Mouse (Mus musculus) thymus, adult 2 months (tissue): ENCODE measurements around the gene Tmem259. TPM values are rescaled to one million over a fixed set of nuclear protein-coding genes. Genes with fewer than 3 reads are reported as not detected.
A peak's percentile ranks its signal among the peaks of the same experiment; 100 is the strongest.

Source experiments
- DNase-seq: peaks from one replicate; pipeline ENCODE4 v3.0.0; 2021
- H3K27ac ChIP-seq: fragments of 200-500 bp; 2 replicates; pipeline ENCODE4 v1.5.1; 2012; ENCODE audit warnings: low read length, control low read depth; ENCODE audit not compliant: control insufficient read depth, insufficient read depth
- H3K27me3 ChIP-seq: fragments of 200-500 bp; 2 replicates; pipeline ENCODE4 v1.6.1; 2012; ENCODE audit warnings: mild to moderate bottlenecking, low read length, moderate library complexity, mixed read lengths; ENCODE audit not compliant: control insufficient read depth, insufficient read depth
- H3K36me3 ChIP-seq: fragments of 200-500 bp; 2 replicates; pipeline ENCODE4 v1.6.1; 2012; ENCODE audit warnings: mild to moderate bottlenecking, low read length, moderate library complexity; ENCODE audit not compliant: control insufficient read depth, insufficient read depth
- H3K4me1 ChIP-seq: fragments of 200-500 bp; replicated peaks from 2 replicates; pipeline ENCODE4 v1.6.1; 2012; ENCODE audit warnings: low read length; ENCODE audit not compliant: control insufficient read depth, insufficient read depth
- H3K4me3 ChIP-seq: fragments of 200-500 bp; 2 replicates; pipeline ENCODE4 v1.5.1; 2012; ENCODE audit warnings: mild to moderate bottlenecking, low read length, control low read depth, moderate library complexity; ENCODE audit not compliant: control insufficient read depth, insufficient read depth
- CTCF ChIP-seq: fragments of 200-500 bp; IDR thresholded peaks from 2 replicates; pipeline ENCODE4 v1.5.1; 2012; ENCODE audit warnings: mild to moderate bottlenecking, control low read depth, low read length, moderate library complexity, borderline replicate concordance; ENCODE audit not compliant: control insufficient read depth, poor library complexity, insufficient read depth; ENCODE audit errors: extremely low read depth
- POLR2A ChIP-seq: fragments of 200-500 bp; IDR thresholded peaks from 2 replicates; pipeline ENCODE4 v1.6.1; 2012; ENCODE audit warnings: mild to moderate bottlenecking, low read length, control low read depth, moderate library complexity; ENCODE audit not compliant: control insufficient read depth, poor library complexity, insufficient read depth; ENCODE audit errors: extremely low read depth
- WGBS: fragments of 180-500 bp; shearing (Covaris S2); methylation state at CpG from one replicate; pipeline ENCODE4 v1.1.7; 2018; 5-methylcytosine and 5-hydroxymethylcytosine counted together
- polyA plus RNA-seq: library from polyadenylated mRNA; depleted of rRNA; stranded (reverse); fragments of >200 nt; gene quantifications from 2 replicates; pipeline ENCODE4 v1.2.3, GENCODE M21; 2012

The Tmem259 gene
- polyA plus RNA-seq, 1 experiment, result 566 TPM

DNA sequence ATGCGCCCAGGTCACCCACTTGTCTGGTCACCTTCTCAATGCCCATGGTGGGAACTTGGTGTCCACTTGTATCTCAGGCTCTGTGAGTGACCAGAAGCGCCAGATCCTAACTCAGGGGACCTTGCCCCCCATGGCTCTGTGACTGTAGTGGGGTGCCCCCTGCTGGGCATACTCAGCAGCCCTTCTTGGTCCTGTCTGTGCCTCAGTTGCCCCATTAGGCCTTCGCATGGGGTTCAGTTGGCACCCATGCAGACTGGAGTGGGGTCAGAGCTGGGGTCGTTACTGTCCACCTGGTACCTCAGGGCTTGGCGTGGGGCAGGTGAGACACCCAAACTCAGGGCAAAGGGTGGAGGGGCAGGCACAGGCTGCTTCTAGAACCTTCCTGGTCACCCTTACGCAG lies 30.2 kb downstream of the Tmem259 start:
- peak; percentile 79 for TF ChIP-seq CTCF
- TF ChIP-seq POLR2A, result no peak
- peak; percentile 51 for DNase-seq
- H3K27ac ChIP-seq, result no peak overlapping the region
- H3K36me3 ChIP-seq, result no peaks in the 10 kb centered on the region
- 88% methylated on average over 6 of the region's 6 CpGs for WGBS
- no peaks in the 10 kb centered on the region for H3K27me3 ChIP-seq
- H3K4me3 ChIP-seq, result no peak overlapping the region
- peaks cover 2% of the 10 kb centered on the region for H3K4me1 ChIP-seq

DNA sequence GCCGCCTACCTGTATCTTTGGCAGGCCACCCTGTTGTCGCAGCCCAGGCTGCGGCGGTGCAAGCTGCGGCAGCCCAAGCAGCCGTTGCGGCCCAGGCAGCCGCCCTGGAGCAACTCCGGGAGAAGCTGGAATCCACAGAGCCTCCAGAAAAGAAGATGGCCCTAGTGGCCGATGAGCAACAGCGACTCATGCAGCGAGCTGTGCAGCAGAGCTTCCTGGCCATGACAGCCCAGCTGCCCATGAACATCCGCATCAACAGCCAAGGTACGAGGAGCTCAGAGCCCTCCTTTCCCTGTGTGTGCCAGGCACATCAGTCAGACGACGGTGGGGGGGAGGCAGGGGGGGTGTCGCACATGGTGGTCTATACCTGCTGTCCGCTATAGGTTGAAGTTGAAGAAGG lies 33.5 kb downstream of the Tmem259 start:
- no peak overlapping the region for H3K4me3 ChIP-seq
- no peak for DNase-seq
- H3K27me3 ChIP-seq, result no peaks in the 10 kb centered on the region
- TF ChIP-seq POLR2A, result no peak
- no peak for TF ChIP-seq CTCF
- H3K27ac ChIP-seq, result no peak overlapping the region
- no peaks in the 10 kb centered on the region for H3K36me3 ChIP-seq
- no peaks in the 10 kb centered on the region for H3K4me1 ChIP-seq
- WGBS, result 97% methylated on average over 18 of the region's 18 CpGs

- TF ChIP-seq CTCF (no peak), POLR2A (no peak)
- no peaks in the 10 kb centered on the region for H3K36me3 ChIP-seq
- H3K27me3 ChIP-seq, result no peaks in the 10 kb centered on the region
- DNase-seq, result no peak
- no peaks in the 10 kb centered on the region for H3K4me1 ChIP-seq
- H3K27ac ChIP-seq, result no peak overlapping the region
- H3K4me3 ChIP-seq, result no peak overlapping the region
- WGBS, result 96% methylated on average over 4 of the region's 4 CpGs
These were observed 34.3 kb downstream of the Tmem259 start for GRCm38 (mm10) chr10:79949873-79950272.

DNA sequence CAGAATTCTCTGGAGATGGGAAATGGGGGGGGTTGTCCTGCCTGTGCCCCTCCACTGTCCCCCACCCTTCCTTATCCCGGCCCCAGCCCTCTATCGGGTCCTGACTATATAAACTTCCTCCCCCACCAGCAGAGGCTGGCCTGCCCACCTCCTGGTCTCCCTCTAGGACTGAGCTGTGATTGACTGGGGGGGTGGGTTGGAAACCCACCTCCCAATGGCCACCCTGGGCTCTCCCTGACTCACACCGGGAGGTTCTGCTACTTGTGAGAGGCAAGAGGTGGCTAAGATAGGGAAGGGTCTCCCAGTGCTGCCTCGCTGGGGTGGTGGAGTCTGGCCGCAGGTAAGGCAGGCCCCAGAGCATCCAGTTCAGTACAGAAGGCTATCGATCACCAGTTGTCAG lies 36.6 kb downstream of the Tmem259 start:
- no peaks in the 10 kb centered on the region for H3K4me1 ChIP-seq
- WGBS, result 89% methylated on average over 6 of the region's 6 CpGs
- TF ChIP-seq CTCF, result no peak
- no peak for TF ChIP-seq POLR2A
- H3K27ac ChIP-seq, result no peak overlapping the region
- no peak for DNase-seq
- H3K4me3 ChIP-seq, result no peak overlapping the region
- no peaks in the 10 kb centered on the region for H3K36me3 ChIP-seq
- H3K27me3 ChIP-seq, result no peaks in the 10 kb centered on the region

- DNase-seq, result no peak
- no peak for TF ChIP-seq CTCF
- TF ChIP-seq POLR2A, result no peak
- Histone ChIP-seq H3K27me3 (no peaks in the 10 kb centered on the region), H3K4me1 (no peaks in the 10 kb centered on the region), H3K4me3 (no peak overlapping the region), H3K36me3 (no peaks in the 10 kb centered on the region), H3K27ac (no peak overlapping the region)
- 74% methylated on average over 7 of the region's 7 CpGs for WGBS
These were observed 37.3 kb downstream of the Tmem259 start for GRCm38 (mm10) chr10:79946752-79947322.

DNA sequence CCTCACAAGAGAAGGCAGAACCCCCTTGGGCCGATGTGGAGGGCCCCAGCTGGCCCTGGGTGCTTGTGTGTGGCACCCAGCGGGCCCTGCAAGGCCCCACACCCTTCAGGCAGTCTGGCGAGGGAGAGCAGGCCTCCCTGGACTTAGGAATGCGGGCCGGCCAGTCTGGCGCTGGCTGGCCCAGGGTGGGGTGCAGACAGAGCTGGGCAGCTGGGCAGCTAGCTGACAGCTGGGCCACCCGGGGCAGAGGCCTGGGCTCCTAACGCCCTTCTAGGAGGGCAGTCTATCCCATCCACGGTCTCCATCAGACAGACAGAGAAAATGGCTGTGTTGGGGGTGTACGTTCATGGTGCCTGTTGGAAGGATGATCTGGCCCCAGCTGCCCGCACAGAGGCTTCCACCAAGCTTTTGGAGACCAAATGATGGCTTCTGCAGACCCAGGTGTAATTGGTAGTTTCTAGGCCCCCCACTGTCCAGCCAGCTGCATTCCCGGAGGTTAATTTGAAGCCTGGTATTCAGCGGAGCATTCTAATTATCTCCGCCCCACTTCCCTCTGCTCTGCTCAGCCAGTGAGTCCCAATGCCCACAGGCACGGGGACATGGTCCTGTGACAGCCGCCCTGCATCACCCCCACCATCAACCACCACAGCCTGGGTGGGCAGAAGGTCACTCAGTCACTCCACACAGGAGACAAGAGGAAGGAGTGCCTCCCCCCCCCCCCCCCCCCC lies 38.5 kb downstream of the Tmem259 start:
- no peak overlapping the region for H3K4me3 ChIP-seq
- TF ChIP-seq POLR2A (no peak), CTCF (no peak)
- 0 out of 2 replicates have a peak, but pooled peaks cover under 1% of the 10 kb centered on the region for H3K4me1 ChIP-seq
- H3K27me3 ChIP-seq, result no peaks in the 10 kb centered on the region
- 88% methylated on average over 16 of the region's 16 CpGs for WGBS
- no peaks in the 10 kb centered on the region for H3K36me3 ChIP-seq
- H3K27ac ChIP-seq, result no peak overlapping the region
- DNase-seq, result no peak
